Comparison of ENCODE assay signal across 22 mouse cellular contexts in the genomic region with DNA sequence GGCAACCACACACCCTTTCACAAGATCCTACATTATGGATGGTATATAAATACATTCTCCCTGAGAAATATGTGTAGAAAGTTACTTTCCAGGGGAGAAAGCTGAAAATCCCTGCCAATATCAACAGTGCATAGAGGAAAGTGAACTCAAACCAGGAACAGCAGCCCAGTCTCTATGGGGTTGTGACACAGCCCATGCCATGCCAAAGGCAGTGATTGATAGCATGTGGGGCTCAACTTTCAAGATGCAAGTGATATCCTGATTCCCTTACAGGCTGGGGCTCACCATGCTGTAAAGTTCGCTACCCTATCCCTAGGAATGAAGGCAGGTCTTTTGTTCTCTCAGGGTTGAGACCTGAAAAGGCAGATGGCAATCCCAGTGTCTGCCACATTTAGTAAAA.
A peak's percentile ranks its signal among the peaks of the same experiment; 100 is the strongest.
DNase-seq lines count a peak whose midpoint lies in the region; ATAC-seq and TF ChIP-seq lines count a peak whose summit lies in the region.
"Had no signal": no experiment of that assay in that cellular context is flagged by ENCODE, and none has a peak within 500 bp of the region (broad histone marks: within the 10 kb centered on the region; RNA-seq: fewer than 3 reads in every experiment).

No protein-coding gene starts in this region.

- no peak overlapping the region for H3K27ac ChIP-seq in kidney, embryonic 16.5 days (ENCODE audit: low read length)
- H3K27ac ChIP-seq in kidney, embryonic 14.5 days (ENCODE audit: low read depth, low read length), result no peak overlapping the region
- H3K27ac ChIP-seq in embryonic fibroblast, embryonic 13.5 days (ENCODE audit: insufficient read depth, low read length), result peak overlapping the region; percentile 62
- H3K27ac ChIP-seq: forebrain, embryonic 10.5 days; gastrocnemius, adult 2 months; heart, embryonic 10.5 days; heart, embryonic 15.5 days; hindbrain, embryonic 13.5 days; hindbrain, postnatal 0 days had no signal

- H3K27me3 ChIP-seq in kidney, embryonic 16.5 days (ENCODE audit: insufficient read depth, low read length), result no peaks in the 10 kb centered on the region
- H3K27me3 ChIP-seq in kidney, embryonic 14.5 days (ENCODE audit: control insufficient read depth, insufficient read depth, low read length), result no peaks in the 10 kb centered on the region
- H3K27me3 ChIP-seq: heart, embryonic 15.5 days; hindbrain, embryonic 13.5 days had no signal

- H3K9me3 ChIP-seq in kidney, embryonic 16.5 days (ENCODE audit: low read length), result no peaks in the 10 kb centered on the region; the same call in 1 of the 2 replicates
- H3K9me3 ChIP-seq in kidney, embryonic 14.5 days (ENCODE audit: control insufficient read depth, low read length), result no peaks in the 10 kb centered on the region
- H3K9me3 ChIP-seq: forebrain, embryonic 10.5 days; heart, embryonic 10.5 days; heart, embryonic 15.5 days; hindbrain, embryonic 13.5 days had no signal

- no peaks in the 10 kb centered on the region for H3K36me3 ChIP-seq in kidney, embryonic 16.5 days (ENCODE audit: insufficient read depth, low read length)
- H3K36me3 ChIP-seq in kidney, embryonic 14.5 days (ENCODE audit: control insufficient read depth, insufficient read depth, low read length), result no peaks in the 10 kb centered on the region
- H3K36me3 ChIP-seq: forebrain, embryonic 10.5 days; heart, embryonic 10.5 days; heart, embryonic 15.5 days; hindbrain, embryonic 13.5 days had no signal

- TF ChIP-seq POLR2A in embryonic fibroblast, embryonic 13.5 days (IDR thresholded peaks at IDR 0.05; ENCODE audit: low read depth, low read length), result no peak

- no peak overlapping the region for H3K9ac ChIP-seq in kidney, embryonic 16.5 days (replicated peaks; ENCODE audit: low read length)
- no peak overlapping the region for H3K9ac ChIP-seq in kidney, embryonic 14.5 days (ENCODE audit: low read depth, low read length)
- H3K9ac ChIP-seq: heart, embryonic 15.5 days; hindbrain, embryonic 13.5 days had no signal

- H3K4me1 ChIP-seq in kidney, embryonic 16.5 days (ENCODE audit: insufficient read depth, low read length), result no peaks in the 10 kb centered on the region
- H3K4me1 ChIP-seq in kidney, embryonic 14.5 days (ENCODE audit: control insufficient read depth, insufficient read depth, low read length), result no peaks in the 10 kb centered on the region
- H3K4me1 ChIP-seq in embryonic fibroblast, embryonic 13.5 days (ENCODE audit: control insufficient read depth, insufficient read depth, low read length), result no peaks in the 10 kb centered on the region; the same call in 1 of the 2 replicates
- H3K4me1 ChIP-seq: forebrain, embryonic 10.5 days; heart, embryonic 10.5 days; heart, embryonic 15.5 days had no signal

- H3K4me3 ChIP-seq in kidney, embryonic 16.5 days (ENCODE audit: low read length), result no peak overlapping the region
- H3K4me3 ChIP-seq in kidney, embryonic 14.5 days (ENCODE audit: low read length), result no peak overlapping the region
- no peak overlapping the region for H3K4me3 ChIP-seq in embryonic fibroblast, embryonic 13.5 days (ENCODE audit: insufficient read depth, low read length)
- H3K4me3 ChIP-seq: forebrain, embryonic 10.5 days; gastrocnemius, adult 2 months; heart, embryonic 10.5 days; heart, embryonic 15.5 days; hindbrain, embryonic 13.5 days had no signal

- ATAC-seq in kidney, embryonic 16.5 days (ENCODE audit: low FRiP score, low TSS enrichment), result peak; percentile 67; the same call in 1 of the 2 replicates
- no peak for ATAC-seq in kidney, embryonic 14.5 days (ENCODE audit: low FRiP score, low TSS enrichment)
- no peak for ATAC-seq in megakaryocyte, adult 5-6 weeks (ENCODE audit: poor library complexity, severe bottlenecking)
- ATAC-seq: forebrain, embryonic 14.5 days; hindbrain, postnatal 0 days had no signal

- TF ChIP-seq CTCF in embryonic fibroblast, embryonic 13.5 days (IDR thresholded peaks at IDR 0.05; ENCODE audit: borderline replicate concordance, insufficient read depth, low read length), result no peak

- 40% methylated on average over 1 of the region's 1 CpGs for WGBS in kidney, embryonic 16.5 days
- 22% methylated on average over 1 of the region's 1 CpGs for WGBS in kidney, embryonic 14.5 days

- DNase-seq in embryo, embryonic 11 days, result peak; percentile 3
- DNase-seq in embryo, embryonic 9.5 days (ENCODE audit: extremely low spot score), result no peak
- peak; percentile 29 for DNase-seq in mesoderm, embryonic 11.5 days (ENCODE audit: low read depth, low spot score)
- DNase-seq: adrenal gland, adult 8-10 months; cerebellum, adult 18-20 months; cerebellum, adult 9-11 months; cerebellum, postnatal 36 days; gastrocnemius, adult 2 months; gastrocnemius, postnatal 25 days; heart, adult 18-20 months; heart, postnatal 14 days; kidney, adult 8-10 months had no signal

- no peak overlapping the region for H3K4me2 ChIP-seq in kidney, embryonic 16.5 days (replicated peaks; ENCODE audit: low read depth, low read length)
- no peak overlapping the region for H3K4me2 ChIP-seq in kidney, embryonic 14.5 days (replicated peaks; ENCODE audit: low read depth, low read length)
- H3K4me2 ChIP-seq: heart, embryonic 15.5 days; hindbrain, embryonic 13.5 days had no signal
